Mouse (Mus musculus) megakaryocyte, embryonic 14.5 days (primary cell): ENCODE results near the gene Fgfr2.

Experiments used
- FLI1 ChIP-seq: IDR thresholded peaks from 2 replicates; pipeline ENCODE4 v1.6.1; 2012; ENCODE audit warnings: low read length, inconsistent platforms, mixed read lengths
- GATA1 ChIP-seq: IDR thresholded peaks from 3 replicates; pipeline ENCODE4 v1.6.1; 2012; ENCODE audit warnings: mixed read lengths, low read length, inconsistent platforms, borderline replicate concordance

- TF ChIP-seq GATA1 (no peak), FLI1 (no peak)
These were observed 2742.8 kb downstream of the Fgfr2 start for GRCm38 (mm10) chr7:130380367-130380766.
